Mouse (Mus musculus): ENCODE measurements around the gene Rex2. TPM values are rescaled to one million over a fixed set of nuclear protein-coding genes. Genes with fewer than 3 reads are reported as not detected.
"Not testable (repeated sequence)": the region's sequence is repeated elsewhere in the genome, so short reads cannot be mapped to it uniquely, and the experiment has no call there.

Gene Rex2
- not detected in 2 replicates for polyA plus RNA-seq (2015; fragmentation: Nextera tagmentation; extraction: Ambion mirVana)

GRCm38 (mm10) chr4:147021550-147021949 lies at the start of gene Rex2:
Gene Rex2, plus strand, starts transcription at chr4:147021850.
- DNase-seq (ENCODE audit: low spot score), result not testable (repeated sequence)

GRCm38 (mm10) chr4:146976581-146976980 lies 45.1 kb upstream of the Rex2 start:
- not testable (repeated sequence) for DNase-seq (ENCODE audit: low spot score)

GRCm38 (mm10) chr4:147018400-147018799 lies 3.2 kb upstream of the Rex2 start:
- DNase-seq (ENCODE audit: low spot score), result not testable (repeated sequence)

GRCm38 (mm10) chr4:147026374-147026773 lies 4.7 kb downstream of the Rex2 start:
- DNase-seq (ENCODE audit: low spot score), result not testable (repeated sequence)

GRCm38 (mm10) chr4:147031308-147032036 lies 9.8 kb downstream of the Rex2 start:
- not testable (repeated sequence) for DNase-seq (ENCODE audit: low spot score)

- DNase-seq (ENCODE audit: low spot score), result not testable (repeated sequence)
Observed at GRCm38 (mm10) chr4:147063768-147064167, 42.1 kb downstream of the Rex2 start.

- DNase-seq (ENCODE audit: low spot score), result not testable (repeated sequence)
Observed at GRCm38 (mm10) chr4:147065861-147066260, 44.2 kb downstream of the Rex2 start.

- not testable (repeated sequence) for DNase-seq (ENCODE audit: low spot score)
Observed at GRCm38 (mm10) chr4:147066380-147066779, 44.7 kb downstream of the Rex2 start.

GRCm38 (mm10) chr4:147095641-147096040 lies 74.0 kb downstream of the Rex2 start:
- not testable (repeated sequence) for DNase-seq (ENCODE audit: low spot score)

GRCm38 (mm10) chr4:147101666-147102626 lies 80.3 kb downstream of the Rex2 start:
- not testable (repeated sequence) for DNase-seq (ENCODE audit: low spot score)

GRCm38 (mm10) chr4:147103814-147104213 lies 82.2 kb downstream of the Rex2 start:
- DNase-seq (ENCODE audit: low spot score), result not testable (repeated sequence)

Other genes starting within 250 kb of the Rex2 start
- gene Gm21411, start 112.3 kb upstream of the Rex2 start, polyA plus RNA-seq (2015; fragmentation: Nextera tagmentation; extraction: Ambion mirVana), result not detected in 2 replicates
- 0.12 TPM in 1 of 2 replicates, not detected in the other for gene Zfp989, start 49.9 kb upstream of the Rex2 start, polyA plus RNA-seq (2015; fragmentation: Nextera tagmentation; extraction: Ambion mirVana)
- 9.9 and 11.2 TPM in 2 replicates for gene Zfp991, start 110.2 kb downstream of the Rex2 start, polyA plus RNA-seq (2015; fragmentation: Nextera tagmentation; extraction: Ambion mirVana)